Mouse (Mus musculus) right cerebral cortex, adult 2 months (tissue): ENCODE data around the gene Slc35c2.

Experiments
- DNase-seq, 2 experiments: peaks; one replicate each; pipeline ENCODE4 v3.0.0; 2021 to 2022; ENCODE audit warnings: low spot score in 2 of 2

Slc35c2 gene

DNA sequence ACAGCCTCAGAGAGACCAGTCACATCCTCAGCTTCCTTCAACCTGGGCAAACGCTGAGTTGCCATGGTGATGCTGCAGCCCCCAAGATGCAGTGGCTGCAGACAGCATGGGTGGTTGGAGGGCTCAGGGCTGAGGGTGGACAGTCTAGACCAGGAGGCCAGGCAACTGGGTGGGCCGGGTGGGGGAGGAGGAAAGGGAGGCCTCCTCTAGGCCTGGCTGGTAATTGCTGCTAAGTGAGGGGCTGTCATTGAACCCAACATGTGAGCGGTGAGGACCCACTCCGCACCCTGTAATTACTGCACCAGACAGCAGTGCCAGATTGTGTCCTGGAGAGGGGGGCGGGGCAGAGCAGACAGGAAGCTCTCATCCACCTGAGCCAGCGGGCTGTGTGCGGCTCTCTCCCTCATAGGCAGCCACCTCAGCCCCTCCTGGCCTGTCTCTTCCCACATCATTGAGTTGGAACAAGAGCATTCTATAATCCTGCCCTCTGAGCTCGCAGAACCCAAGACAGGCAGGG lies 12.5 kb downstream of the Slc35c2 start:
- no peak for DNase-seq

DNA sequence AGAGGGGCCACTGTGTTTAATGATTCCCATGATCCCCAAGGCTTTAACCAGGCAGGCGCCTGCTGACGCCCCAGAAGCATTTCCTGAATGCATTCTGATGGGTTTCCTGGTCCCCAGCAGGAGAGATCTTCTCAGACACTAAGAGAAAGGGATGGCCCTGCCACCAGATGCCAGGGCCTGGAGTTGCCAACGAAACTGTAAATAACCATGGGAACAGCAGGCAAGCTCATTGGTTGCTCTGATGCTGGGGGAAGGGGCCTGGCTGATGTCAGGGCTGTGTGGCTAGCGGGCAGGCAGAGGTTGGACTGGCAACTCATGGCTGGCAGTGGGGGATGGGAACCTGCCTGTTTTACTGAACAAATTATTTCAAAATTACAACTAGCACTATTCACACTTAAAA lies 14.1 kb downstream of the Slc35c2 start:
- DNase-seq: no peak

DNA sequence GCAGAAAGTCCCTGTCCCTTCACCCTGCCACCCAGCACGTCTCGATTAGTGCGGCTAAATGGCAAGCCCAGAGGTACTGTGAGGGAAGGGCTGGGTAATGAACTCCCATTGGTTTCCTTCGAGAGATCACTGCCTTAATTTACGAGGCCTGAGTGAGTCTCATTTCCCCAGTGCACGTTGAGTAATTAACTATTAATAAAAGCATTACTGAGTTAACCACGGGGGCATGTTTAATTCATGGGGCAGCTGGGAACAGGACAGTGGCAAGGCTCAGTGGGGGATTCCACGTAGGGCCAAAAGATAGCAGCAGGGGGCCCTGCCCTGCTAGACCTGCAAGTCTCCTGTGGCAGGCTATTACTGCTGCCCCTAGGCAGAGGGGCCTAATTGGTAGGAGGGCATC lies 16.3 kb downstream of the Slc35c2 start:
- no peak for DNase-seq

DNA sequence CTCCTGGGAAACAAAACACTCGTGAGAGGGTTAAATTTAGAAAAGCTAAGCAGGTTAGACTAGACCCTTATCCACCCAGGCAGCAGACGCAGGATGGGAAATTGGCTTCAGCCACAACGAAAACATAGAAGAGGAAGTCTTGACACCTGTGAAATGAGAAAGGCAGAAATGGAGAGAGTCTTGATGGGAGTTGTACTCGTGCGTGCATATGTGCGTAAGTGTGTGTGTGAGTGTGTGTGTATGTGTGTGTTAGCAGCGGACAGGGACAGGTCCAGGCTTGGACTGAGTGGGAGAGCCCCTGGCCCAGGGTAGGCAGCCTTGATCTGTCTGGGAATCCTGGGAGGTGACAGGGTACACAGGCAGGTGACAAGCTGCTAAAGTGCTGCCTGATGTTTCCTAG lies 16.8 kb downstream of the Slc35c2 start:
- DNase-seq: no peak

DNA sequence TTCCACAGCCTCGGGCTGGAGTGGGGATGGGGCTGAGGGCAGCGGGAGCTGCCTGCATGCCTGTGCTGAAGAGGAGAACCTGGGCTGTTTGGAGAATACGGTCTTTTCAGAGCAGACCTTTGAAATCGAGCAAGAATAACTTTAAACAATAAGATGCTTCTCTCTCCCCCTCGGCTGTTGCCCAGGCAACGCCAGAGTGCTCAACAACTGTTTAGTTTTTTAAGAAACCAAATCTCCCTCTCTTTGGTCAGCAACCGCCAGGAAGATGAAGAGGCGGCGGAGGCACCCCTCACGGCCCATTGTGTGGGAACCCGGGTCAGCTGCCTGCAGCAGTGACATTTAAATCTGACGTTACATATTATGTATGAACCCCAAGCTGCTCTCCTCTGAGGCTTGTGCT lies 20.9 kb downstream of the Slc35c2 start:
- DNase-seq: peak; percentile 41 to 58

DNA sequence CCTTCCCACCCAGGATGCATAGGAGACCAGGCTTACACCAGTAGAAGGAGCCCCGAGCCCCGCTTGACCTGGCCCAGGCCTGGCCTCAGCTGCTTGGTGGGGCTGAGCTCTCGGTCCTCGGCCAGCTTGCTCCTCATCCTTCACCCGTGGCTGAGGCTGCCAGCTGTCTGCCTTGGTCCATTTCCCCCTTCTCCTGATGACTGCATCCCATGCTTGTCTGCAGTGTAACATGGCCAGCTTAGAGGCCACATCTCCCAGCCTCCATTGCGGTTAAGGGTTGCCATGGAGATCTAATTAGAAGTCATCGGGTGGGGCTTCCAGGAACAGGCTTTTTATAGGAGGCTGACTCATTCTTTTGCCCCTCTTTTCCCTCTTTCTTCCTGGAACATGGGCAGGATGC lies 23.8 kb downstream of the Slc35c2 start:
- DNase-seq: no peak

DNA sequence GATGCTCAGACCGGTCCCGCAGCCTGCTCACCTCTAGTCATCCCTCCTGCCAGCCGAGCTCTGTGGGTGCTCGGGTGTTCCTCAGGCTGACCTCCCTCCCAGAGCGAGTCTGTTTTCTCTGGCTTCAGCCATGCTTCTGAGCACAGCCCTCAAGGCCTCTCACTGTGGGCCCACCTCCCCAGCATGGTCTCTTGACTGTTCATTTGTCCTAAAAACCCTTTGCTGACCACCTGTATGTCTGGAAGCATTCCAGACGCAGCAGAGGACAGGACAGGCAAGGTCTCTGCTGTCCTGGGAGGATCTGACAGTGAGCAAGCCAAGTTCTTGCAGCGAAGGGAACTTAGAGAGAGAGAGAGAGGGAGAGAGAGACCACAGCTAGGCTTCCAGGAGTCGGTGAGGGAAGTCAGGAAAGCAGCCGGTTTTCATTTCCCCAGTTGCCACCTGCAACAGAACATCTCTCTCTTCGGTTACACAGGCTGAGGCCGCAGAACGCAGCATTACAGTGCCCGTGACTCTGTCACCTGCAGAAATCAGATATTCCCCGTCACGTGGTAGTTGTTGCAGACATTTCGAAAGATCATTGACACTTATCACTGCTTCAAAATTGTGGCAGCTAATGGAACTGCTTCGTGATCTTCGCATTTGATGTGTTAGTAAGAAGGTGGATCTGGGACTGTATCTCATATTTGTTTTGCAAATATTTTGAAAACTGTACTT lies 25.2 kb downstream of the Slc35c2 start:
- no peak for DNase-seq

DNA sequence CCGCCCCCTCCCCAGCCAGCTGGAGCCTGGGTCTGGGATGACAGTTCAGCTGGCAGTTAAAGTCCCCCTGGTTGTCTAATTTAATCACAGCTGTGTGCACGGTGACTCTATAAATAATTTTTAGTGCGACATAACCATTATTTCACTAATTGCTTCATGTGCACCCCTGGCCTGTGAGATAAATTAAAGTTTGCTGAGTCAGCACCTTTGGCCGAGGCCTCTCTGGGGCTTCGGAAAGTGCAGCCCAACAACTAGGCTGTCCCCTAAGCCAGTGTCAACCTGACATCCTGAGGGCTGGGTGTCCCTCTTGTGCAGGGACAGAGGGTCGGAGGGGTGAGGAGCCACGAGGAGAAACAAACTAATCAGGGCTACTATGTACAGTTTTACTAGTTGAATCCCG lies 27.8 kb downstream of the Slc35c2 start:
- DNase-seq: no peak

DNA sequence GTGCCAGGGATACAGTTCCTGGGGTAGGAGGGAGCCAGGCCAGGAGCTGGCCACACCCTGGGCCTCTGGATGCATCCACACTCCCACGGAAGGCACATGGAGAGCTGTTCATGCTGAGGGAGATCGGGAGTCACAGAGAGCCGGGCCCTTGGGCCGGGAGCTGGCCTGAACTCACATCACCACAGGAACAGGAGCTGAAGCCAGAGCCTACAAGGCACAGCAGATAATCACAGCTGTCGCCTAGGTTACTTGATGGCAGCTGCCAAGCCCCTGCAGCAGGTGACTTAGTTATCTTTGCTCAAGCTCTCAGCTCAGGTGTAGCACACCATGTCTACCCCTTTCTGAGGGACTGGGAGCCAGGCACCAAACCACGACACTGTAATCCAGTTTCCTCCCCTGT lies 29.3 kb downstream of the Slc35c2 start:
- DNase-seq: no peak

DNA sequence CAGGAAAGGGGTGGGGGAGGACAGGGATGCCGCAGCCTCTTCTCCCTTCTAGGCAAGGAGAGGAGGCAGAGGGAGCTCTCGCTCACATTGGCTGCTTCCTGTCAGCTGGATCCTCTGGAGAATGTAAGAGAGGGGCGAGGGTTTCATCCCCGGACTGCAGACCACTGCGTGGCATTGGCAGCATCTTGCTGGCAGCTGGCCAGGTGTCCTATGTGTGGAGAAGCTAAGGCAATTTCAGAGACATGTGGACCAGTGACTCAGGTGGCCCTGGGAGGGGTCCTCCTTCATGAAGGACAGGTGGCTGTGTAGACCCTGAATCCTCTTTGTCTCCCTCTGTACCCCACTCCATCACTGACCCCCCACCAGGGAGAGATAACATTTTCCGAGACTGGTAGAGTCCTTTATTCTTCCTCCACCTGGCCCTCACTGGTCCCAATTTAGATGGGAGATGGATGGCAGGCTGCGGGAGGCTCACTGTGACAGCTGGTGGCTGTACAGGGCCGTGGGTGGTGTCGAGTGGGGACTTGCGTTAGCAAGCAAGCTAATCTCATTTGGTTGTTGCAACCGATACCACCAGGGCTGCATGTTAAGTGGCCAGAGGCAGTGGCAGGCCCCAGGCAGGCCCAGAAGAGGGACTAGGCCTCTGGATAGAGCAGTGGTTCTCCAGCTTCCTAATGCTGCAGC lies 30.4 kb downstream of the Slc35c2 start:
- DNase-seq: peak; percentile 70 to 77

DNA sequence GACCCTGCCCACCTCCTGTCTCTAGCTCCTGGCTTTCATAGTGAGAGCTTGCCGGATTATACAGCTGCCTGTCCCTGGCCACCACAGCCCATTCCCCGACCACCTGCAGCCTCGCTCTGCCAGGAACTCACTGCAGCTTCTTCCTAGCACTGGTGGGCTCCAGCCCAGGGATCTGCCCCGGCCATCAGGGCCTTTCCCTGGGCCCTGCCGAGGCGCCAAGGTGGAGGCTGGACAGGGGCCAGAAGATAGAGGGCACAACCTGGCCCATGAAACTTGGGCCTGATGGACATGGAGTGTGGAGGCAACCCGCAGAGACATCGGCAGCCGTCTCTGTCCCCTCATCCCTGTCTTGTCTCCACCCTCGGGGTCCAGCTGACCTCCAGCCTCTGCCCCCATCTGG lies 31.5 kb downstream of the Slc35c2 start:
- DNase-seq: no peak

DNA sequence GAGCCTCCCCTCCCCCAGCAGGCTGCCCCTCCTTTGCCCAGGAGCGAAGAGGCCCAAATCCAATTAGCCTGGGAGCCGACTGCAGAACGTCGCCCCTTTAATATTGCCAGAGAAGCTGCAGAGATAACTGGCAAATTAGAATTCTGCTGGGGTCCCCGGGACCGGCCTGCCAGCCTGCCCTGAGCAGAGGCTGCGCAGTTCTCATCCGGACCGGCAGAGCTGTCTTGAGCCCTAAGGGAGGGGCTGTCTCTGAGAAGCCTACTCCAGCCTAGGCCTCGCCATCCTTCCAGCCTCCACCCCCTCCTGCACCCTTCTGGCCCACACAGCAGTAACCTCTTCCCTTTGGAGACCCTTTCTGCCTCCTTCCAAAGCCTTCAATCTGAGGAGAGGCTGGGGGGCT lies 33.8 kb downstream of the Slc35c2 start:
- no peak for DNase-seq

DNA sequence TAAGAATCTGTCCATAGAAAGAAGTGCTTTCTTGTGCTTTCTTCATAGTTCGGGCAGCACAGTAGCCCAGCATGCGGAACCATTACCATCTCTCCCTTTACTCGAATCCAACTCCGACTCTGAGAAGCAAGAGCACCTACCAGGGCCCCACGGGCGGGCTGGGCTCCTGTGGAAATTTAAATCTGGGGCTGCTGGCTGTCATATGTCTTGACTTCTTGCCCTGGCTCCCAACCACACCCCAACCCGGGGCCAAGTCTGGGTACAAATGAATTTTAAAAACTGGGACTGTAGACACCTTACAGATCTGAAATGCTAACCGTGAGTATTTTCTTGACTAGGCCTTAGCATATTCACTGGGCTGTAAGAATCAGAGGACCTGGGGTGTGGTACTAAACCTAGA lies 34.4 kb downstream of the Slc35c2 start:
- no peak for DNase-seq

DNA sequence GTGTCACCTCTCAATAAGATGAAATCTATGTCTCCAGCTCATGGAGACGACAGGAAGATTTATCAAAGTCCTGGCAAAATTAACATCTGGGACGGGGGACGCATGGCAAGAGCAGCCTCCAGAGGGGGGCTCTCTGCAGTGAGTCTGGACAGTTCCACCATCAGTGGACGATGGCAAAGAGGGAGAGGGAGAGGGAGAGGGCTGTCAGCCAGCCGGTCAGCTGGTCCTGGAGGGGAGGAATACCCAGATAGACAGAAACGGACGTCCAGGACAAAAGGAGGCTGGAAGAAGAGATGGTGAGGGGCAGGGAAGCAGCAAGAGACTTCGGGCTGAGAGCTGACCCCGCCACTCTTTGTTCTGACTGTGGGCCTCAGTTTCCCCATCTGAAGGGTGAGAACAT lies 34.9 kb downstream of the Slc35c2 start:
- no peak for DNase-seq

DNA sequence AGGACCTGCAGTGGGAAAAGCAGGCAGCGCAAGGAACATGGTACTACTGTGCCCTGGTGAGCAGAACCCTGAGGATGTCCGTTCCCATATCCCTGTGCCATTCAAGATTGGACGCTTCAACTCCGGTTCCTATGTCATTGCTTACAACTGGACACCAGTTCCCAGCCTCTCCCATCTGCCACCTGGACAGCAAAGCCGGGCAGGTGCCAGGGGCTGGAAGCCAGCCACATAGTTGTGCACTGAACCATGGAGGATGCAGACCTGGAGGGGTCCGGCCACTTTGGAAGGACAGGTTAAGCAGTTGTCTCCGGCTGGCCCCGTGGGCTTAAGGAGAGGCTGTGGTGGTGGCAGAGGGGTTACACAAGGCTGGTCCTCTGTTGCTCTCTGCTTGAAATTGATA lies 35.3 kb downstream of the Slc35c2 start:
- DNase-seq: no peak

DNA sequence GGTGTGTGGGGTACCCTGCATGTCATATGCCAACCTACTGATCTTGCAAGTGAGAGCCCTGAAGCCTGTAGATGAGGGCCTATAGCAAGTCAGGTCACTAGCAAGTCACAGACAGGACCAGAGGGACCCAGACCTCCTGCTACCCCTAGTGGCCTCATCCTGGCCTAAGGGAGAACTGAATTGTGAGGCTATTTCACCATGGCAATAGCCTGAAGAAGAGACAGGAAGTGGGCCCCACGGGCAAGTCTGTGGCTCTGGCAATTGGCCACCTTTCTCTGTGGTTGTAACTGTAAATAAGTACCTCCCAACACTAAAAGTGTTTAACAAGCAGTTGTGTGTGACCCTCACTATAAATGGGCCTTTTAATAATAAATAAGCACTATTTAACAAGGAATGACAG lies 36.8 kb downstream of the Slc35c2 start:
- DNase-seq: no peak

DNA sequence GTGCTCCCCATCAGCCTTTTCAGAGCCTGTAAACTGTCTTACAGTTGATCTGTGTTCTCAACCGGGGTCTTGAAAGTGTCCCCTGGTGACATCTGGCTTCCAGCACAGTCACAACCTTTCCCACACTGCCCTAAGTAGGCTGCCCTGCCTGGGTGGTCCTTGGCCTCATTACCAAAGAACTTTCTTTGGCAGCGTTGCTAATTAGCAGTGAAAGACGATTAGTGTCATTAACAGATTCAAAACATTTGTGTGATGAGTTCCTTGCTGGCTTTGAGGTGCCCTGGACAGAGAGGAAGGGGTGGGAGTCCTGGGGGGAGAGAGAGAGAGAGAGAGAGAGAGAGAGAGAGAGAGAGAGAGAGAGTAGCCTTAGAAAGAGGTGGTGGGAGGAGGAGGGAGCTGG lies 38.7 kb downstream of the Slc35c2 start:
- DNase-seq: no peak

DNA sequence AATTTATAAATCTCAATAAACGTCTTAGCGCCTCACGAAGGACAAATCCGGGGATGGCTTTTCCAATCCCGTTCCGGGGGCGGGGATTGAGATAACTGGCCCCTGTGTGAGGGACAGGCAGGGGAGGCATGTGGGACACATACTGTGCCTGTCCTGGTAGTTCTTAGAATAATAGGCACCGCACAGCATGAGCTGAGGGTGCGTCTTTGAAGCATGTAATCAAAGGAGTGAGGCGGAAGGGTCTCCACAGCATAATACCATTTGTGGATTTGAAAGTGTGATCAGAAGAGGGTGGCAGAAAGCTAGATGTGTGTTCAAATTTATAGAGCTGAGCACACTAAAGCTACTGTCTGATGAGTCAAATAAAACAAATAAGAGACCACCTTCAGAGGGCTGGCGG lies 41.3 kb downstream of the Slc35c2 start:
- DNase-seq: no peak

DNA sequence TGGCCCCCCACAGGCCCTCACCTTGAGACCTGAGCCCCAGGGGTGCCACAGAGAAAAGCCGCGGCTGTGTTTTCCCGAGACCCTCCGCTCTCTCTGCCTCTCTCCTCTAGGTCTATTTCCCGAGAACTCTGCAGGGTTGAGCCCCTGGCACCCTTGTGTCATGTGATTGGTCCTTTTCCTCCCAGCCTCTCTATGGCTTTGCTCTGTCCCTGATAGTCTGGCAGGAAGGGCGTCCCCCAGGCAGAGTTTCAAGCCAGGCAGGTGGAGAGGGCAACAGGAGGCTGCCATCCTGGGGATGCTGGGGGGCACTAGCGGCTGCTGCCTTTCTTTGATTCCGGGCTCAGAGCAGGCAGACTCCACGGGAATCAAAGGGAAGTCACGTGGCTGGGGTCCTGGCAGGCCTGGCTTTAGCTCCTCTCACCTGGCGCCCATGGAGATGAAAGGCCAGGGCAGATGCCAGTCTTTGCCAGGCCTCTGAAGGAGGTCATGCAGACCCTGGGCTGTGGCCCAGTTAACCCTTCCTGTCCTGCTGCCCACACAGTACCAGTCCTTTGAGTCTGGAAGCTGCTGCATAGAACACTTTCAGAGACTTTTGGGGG lies 44.4 kb downstream of the Slc35c2 start:
- no peak for DNase-seq

DNA sequence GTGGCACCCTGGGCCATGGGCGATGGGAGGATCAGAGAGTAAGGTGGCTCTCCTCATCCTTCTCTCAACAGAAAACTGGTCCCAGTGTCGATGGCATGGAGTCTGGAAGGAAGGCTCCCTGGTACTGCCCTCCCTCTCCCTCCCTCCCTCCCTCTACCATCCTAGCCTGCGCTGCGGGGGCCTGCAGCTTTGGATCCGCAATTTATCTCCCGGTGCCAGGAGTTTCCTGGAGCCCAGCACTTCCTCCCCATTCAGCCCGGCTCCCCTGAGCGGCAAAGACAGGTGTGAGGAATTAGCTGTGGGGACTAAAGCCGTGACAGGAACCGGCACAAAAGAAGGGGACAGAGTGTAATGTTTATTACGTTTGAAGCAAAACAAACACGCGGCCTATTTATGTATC lies 45.1 kb downstream of the Slc35c2 start:
- DNase-seq: no peak

DNA sequence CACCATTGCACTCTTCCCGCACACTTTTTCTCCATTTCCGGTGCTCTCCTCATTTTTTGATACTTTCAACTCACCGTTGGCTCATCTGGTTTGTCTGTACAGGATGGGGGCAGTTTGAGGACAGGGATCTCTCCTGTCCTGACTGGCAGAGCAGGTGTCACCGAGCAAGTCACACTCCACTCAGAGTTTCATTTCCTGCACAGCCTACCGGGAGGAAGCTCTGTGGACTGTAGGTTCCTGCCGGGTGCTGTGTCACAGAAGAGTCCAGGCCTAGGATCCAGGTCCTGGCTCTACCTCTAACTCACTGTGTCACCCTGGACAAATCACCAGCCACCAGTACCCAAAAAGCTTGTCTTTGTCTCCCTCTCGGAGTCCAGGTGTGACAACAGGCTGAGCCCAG lies 45.9 kb downstream of the Slc35c2 start:
- DNase-seq: no peak

DNA sequence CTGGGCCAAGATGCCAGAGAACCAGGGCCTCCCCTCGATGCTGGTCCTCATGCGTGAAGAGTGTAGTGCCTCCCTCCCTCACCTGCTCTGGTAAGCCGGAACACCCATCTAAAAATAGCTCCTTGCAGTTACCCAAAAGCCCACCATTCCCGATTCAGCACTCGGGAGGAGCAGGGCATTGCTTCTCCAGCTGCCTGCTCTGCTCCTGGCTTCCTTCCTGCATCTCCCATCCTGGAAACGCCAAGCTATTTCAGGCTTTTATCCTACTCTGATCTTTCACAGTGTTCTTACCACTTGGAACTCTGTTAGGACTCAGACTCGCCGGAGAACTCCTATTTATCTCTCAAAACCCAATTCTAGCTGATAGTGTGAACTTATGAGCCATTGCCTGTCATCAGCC lies 47.3 kb downstream of the Slc35c2 start:
- DNase-seq: no peak

DNA sequence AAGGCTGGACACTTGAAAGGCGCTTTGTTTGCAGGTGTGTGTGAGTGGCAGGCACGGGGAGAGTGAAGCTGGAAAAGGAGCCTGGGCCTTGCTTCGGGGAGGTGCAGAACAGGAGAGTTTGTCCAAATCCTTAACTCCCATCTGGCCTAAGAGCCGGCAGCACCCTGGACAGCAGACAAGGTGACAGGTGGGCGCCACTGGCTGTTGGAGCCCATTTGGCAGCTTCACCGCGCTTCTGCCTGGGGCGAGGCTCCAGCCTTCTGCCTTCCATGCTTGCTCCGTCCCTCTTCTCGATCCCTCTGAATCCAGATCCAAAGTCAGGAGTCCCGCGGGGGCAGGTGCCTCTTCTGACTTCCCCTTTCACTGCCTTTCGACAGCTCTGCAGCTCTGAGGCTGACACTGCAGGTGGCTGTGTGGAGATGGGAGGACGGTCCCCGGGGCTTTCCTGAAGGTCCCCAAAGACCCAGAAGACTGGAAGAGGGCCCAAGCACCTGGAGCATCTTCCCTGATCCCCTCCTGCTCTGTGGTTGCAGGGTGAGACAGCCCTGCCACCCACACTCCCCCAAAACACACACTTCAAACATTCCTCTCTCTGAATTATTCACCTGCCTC lies 48.0 kb downstream of the Slc35c2 start:
- DNase-seq: no peak
